Mouse (Mus musculus) MEL (cell line): Measurements from ENCODE around the gene Slc12a4. TPM values are rescaled to one million over a fixed set of nuclear protein-coding genes. Genes with fewer than 3 reads are reported as not detected.

Experiments
- DNase-seq: peaks from one replicate; pipeline ENCODE4 v3.0.0; 2011; ENCODE audit warnings: low read depth, low spot score
- H3K27ac ChIP-seq: 2 replicates; pipeline ENCODE4 v1.5.1; 2012; ENCODE audit warnings: low read depth, mild to moderate bottlenecking, control low read depth, low read length, moderate library complexity; ENCODE audit not compliant: control insufficient read depth
- H3K27me3 ChIP-seq, 2 experiments: fragments of 150-350 bp in 1 of 2; sonication (generic) in 1 of 2; 2 replicates each; pipeline ENCODE4 v1.6.1; 2012; ENCODE audit warnings: low read length in 2 of 2, mild to moderate bottlenecking in 2 of 2, improper control_type of control experiment in 1 of 2, moderate library complexity in 1 of 2; ENCODE audit not compliant: insufficient read depth in 2 of 2, control insufficient read depth in 1 of 2
- H3K36me3 ChIP-seq, 2 experiments: 2 replicates each; pipeline ENCODE4 v1.6.1; 2012 to 2014; ENCODE audit warnings: low read length in 2 of 2, improper control_type of control experiment in 1 of 2, inconsistent platforms in 1 of 2, mild to moderate bottlenecking in 1 of 2; ENCODE audit not compliant: insufficient read depth in 2 of 2, control insufficient read depth in 1 of 2
- H3K4me1 ChIP-seq, 2 experiments: fragments of 150-350 bp in 1 of 2; sonication (generic) in 1 of 2; 2 replicates each; pipeline ENCODE4 v1.6.1; 2012; ENCODE audit warnings: low read length in 2 of 2, improper control_type of control experiment in 1 of 2, mild to moderate bottlenecking in 1 of 2; ENCODE audit not compliant: insufficient read depth in 2 of 2, control insufficient read depth in 1 of 2
- H3K4me3 ChIP-seq, 2 experiments: fragments of 150-350 bp in 1 of 2; sonication (generic) in 1 of 2; 2 replicates each; pipeline ENCODE4 v1.5.1; 2012; ENCODE audit warnings: low read depth in 2 of 2, low read length in 2 of 2, mild to moderate bottlenecking in 2 of 2, moderate library complexity in 2 of 2, control low read depth in 1 of 2, improper control_type of control experiment in 1 of 2; ENCODE audit not compliant: control insufficient read depth in 1 of 2, insufficient read depth in 1 of 2
- H3K79me2 ChIP-seq: 2 replicates; pipeline ENCODE4 v1.6.1; 2012; ENCODE audit warnings: mild to moderate bottlenecking, low read length, moderate library complexity; ENCODE audit not compliant: control insufficient read depth, poor library complexity, insufficient read depth
- H3K9ac ChIP-seq: 2 replicates; pipeline ENCODE4 v1.6.1; 2012; ENCODE audit warnings: low read depth, mild to moderate bottlenecking, control low read depth, low read length, moderate library complexity; ENCODE audit not compliant: control insufficient read depth, poor library complexity, severe bottlenecking
- H3K9me3 ChIP-seq: fragments of 150-350 bp; sonication (generic); replicated peaks from 2 replicates; pipeline ENCODE4 v1.6.1; 2012; ENCODE audit warnings: mild to moderate bottlenecking, low read length, improper control_type of control experiment, moderate library complexity; ENCODE audit not compliant: insufficient read depth
- CHD1 ChIP-seq: IDR thresholded peaks from 2 replicates; pipeline ENCODE4 v1.6.1; 2012; ENCODE audit warnings: low read depth, mild to moderate bottlenecking, inconsistent platforms, low read length, improper control_type of control experiment
- CTCF ChIP-seq, 3 experiments: IDR thresholded peaks in 2 of 3; conservative IDR thresholded peaks in 1 of 3; 2 replicates each; pipeline ENCODE4 v1.5.1; 2011 to 2012; ENCODE audit warnings: low read length in 3 of 3, low read depth in 2 of 3, mild to moderate bottlenecking in 2 of 3, improper control_type of control experiment in 1 of 3, inconsistent platforms in 1 of 3, mixed read lengths in 1 of 3, moderate library complexity in 1 of 3; ENCODE audit not compliant: control insufficient read depth in 1 of 3, insufficient read depth in 1 of 3, poor library complexity in 1 of 3, severe bottlenecking in 1 of 3
- ELF1 ChIP-seq: IDR thresholded peaks from 2 replicates; pipeline ENCODE4 v1.6.1; 2014; ENCODE audit warnings: low read depth, mild to moderate bottlenecking, inconsistent platforms, low read length, improper control_type of control experiment, moderate library complexity
- EP300 ChIP-seq, 2 experiments: IDR thresholded peaks; 2 replicates each; pipeline ENCODE4 v1.6.1; 2011; ENCODE audit warnings: improper control_type of control experiment in 2 of 2, low read length in 2 of 2, low read depth in 1 of 2, mild to moderate bottlenecking in 1 of 2
- ETS1 ChIP-seq: IDR thresholded peaks from 2 replicates; pipeline ENCODE4 v1.6.1; 2012; ENCODE audit warnings: low read depth, mild to moderate bottlenecking, inconsistent platforms, low read length, improper control_type of control experiment, moderate library complexity
- GATA1 ChIP-seq: IDR thresholded peaks from 2 replicates; pipeline ENCODE4 v1.6.1; 2011; ENCODE audit warnings: low read depth, low read length, improper control_type of control experiment
- HCFC1 ChIP-seq: IDR thresholded peaks from 2 replicates; pipeline ENCODE4 v1.6.1; 2012; ENCODE audit warnings: low read depth, mild to moderate bottlenecking, inconsistent platforms, low read length, improper control_type of control experiment, moderate library complexity
- KAT2A ChIP-seq: conservative IDR thresholded peaks from 2 replicates; pipeline ENCODE4 v1.6.1; 2012; ENCODE audit warnings: low read depth, low read length, improper control_type of control experiment, inconsistent platforms
- MAFK ChIP-seq: IDR thresholded peaks from 2 replicates; pipeline ENCODE4 v1.6.1; 2011; ENCODE audit warnings: low read depth, mild to moderate bottlenecking, low read length, improper control_type of control experiment, borderline replicate concordance
- MAX ChIP-seq: IDR thresholded peaks from 2 replicates; pipeline ENCODE4 v1.6.1; 2011; ENCODE audit warnings: low read length, improper control_type of control experiment
- MEF2A ChIP-seq: IDR thresholded peaks from 2 replicates; pipeline ENCODE4 v1.6.1; 2014; ENCODE audit warnings: low read depth, mild to moderate bottlenecking, inconsistent platforms, low read length, improper control_type of control experiment; ENCODE audit not compliant: poor library complexity, insufficient replicate concordance, severe bottlenecking; ENCODE audit errors: extremely low read depth
- MYB ChIP-seq: IDR thresholded peaks from 2 replicates; pipeline ENCODE4 v1.6.1; 2011; ENCODE audit warnings: mild to moderate bottlenecking, low read depth, low read length, improper control_type of control experiment
- MYC ChIP-seq: IDR thresholded peaks from 2 replicates; pipeline ENCODE4 v1.6.1; 2011; ENCODE audit warnings: low read depth, mild to moderate bottlenecking, low read length, improper control_type of control experiment, moderate library complexity
- NELFE ChIP-seq: IDR thresholded peaks from 2 replicates; pipeline ENCODE4 v1.6.1; 2011; ENCODE audit warnings: low read depth, low read length, improper control_type of control experiment
- POLR2A ChIP-seq, 2 experiments: IDR thresholded peaks; 2 replicates each; pipeline ENCODE4 v1.6.1; 2011 to 2012; ENCODE audit warnings: low read length in 2 of 2, mild to moderate bottlenecking in 2 of 2, control low read depth in 1 of 2, improper control_type of control experiment in 1 of 2, low read depth in 1 of 2, moderate library complexity in 1 of 2; ENCODE audit not compliant: control insufficient read depth in 1 of 2, insufficient read depth in 1 of 2, poor library complexity in 1 of 2
- POLR2AphosphoS5 ChIP-seq: IDR thresholded peaks from 2 replicates; pipeline ENCODE4 v1.6.1; 2012; ENCODE audit warnings: low read depth, borderline replicate concordance, mild to moderate bottlenecking, inconsistent platforms, low read length, moderate library complexity, mixed read lengths
- RAD21 ChIP-seq: IDR thresholded peaks from 2 replicates; pipeline ENCODE4 v1.6.1; 2011; ENCODE audit warnings: mild to moderate bottlenecking, low read depth, low read length, improper control_type of control experiment
- RCOR1 ChIP-seq: IDR thresholded peaks from 2 replicates; pipeline ENCODE4 v1.6.1; 2012; ENCODE audit warnings: low read depth, mild to moderate bottlenecking, inconsistent platforms, low read length, improper control_type of control experiment
- SMC3 ChIP-seq: IDR thresholded peaks from 2 replicates; pipeline ENCODE4 v1.6.1; 2011; ENCODE audit warnings: low read depth, low read length, improper control_type of control experiment
- TCF12 ChIP-seq: IDR thresholded peaks from 2 replicates; pipeline ENCODE4 v1.6.1; 2014; ENCODE audit warnings: low read depth, mild to moderate bottlenecking, inconsistent platforms, low read length, improper control_type of control experiment, moderate library complexity
- UBTF ChIP-seq: IDR thresholded peaks from 2 replicates; pipeline ENCODE4 v1.6.1; 2012; ENCODE audit warnings: low read depth, mild to moderate bottlenecking, inconsistent platforms, low read length, improper control_type of control experiment, moderate library complexity, borderline replicate concordance; ENCODE audit not compliant: insufficient read depth
- USF1 ChIP-seq: IDR thresholded peaks from 2 replicates; pipeline ENCODE4 v1.6.1; 2014; ENCODE audit warnings: low read depth, mild to moderate bottlenecking, inconsistent platforms, low read length, improper control_type of control experiment, moderate library complexity
- USF2 ChIP-seq, 2 experiments: IDR thresholded peaks; 2 replicates each; pipeline ENCODE4 v1.6.1; 2011 to 2012; ENCODE audit warnings: improper control_type of control experiment in 2 of 2, low read length in 2 of 2, borderline replicate concordance in 1 of 2, inconsistent platforms in 1 of 2, low read depth in 1 of 2, mild to moderate bottlenecking in 1 of 2; ENCODE audit not compliant: insufficient read depth in 1 of 2
- ZC3H11A ChIP-seq: IDR thresholded peaks from 2 replicates; pipeline ENCODE4 v1.6.1; 2012; ENCODE audit warnings: low read depth, mild to moderate bottlenecking, inconsistent platforms, low read length, improper control_type of control experiment
- ZKSCAN1 ChIP-seq: IDR thresholded peaks from 2 replicates; pipeline ENCODE4 v1.6.1; 2012; ENCODE audit warnings: low read depth, mild to moderate bottlenecking, inconsistent platforms, low read length, improper control_type of control experiment, moderate library complexity
- ZMIZ1 ChIP-seq: IDR thresholded peaks from 2 replicates; pipeline ENCODE4 v1.6.1; 2012; ENCODE audit warnings: low read depth, mild to moderate bottlenecking, inconsistent platforms, low read length, improper control_type of control experiment, moderate library complexity
- ZNF384 ChIP-seq: IDR thresholded peaks from 2 replicates; pipeline ENCODE4 v1.6.1; 2012; ENCODE audit warnings: low read depth, mild to moderate bottlenecking, inconsistent platforms, low read length, improper control_type of control experiment
- polyA plus RNA-seq, 2 experiments: library from polyadenylated mRNA; stranded (reverse) in 1 of 2; unstranded in 1 of 2; fragments of >175 nt in 1 of 2; fragments of >200 nt in 1 of 2; gene quantifications; 2 replicates each; pipeline versions ENCODE4 v1.2.1 to v1.2.4; 2012; ENCODE audit warnings: low replicate concordance in 2 of 2, low read depth in 1 of 2; ENCODE audit not compliant: insufficient read length in 2 of 2, insufficient read depth in 1 of 2, missing spikeins in 1 of 2
- total RNA-seq: library from RNA; depleted of rRNA; stranded (reverse); fragments of 300-350 nt; gene quantifications from 2 replicates; pipeline ENCODE4 v1.2.3, GENCODE M21; 2012

The Slc12a4 gene
- total and polyA plus RNA-seq, 3 experiments: 25.6 to 32.3 TPM; not detected in 1

DNA sequence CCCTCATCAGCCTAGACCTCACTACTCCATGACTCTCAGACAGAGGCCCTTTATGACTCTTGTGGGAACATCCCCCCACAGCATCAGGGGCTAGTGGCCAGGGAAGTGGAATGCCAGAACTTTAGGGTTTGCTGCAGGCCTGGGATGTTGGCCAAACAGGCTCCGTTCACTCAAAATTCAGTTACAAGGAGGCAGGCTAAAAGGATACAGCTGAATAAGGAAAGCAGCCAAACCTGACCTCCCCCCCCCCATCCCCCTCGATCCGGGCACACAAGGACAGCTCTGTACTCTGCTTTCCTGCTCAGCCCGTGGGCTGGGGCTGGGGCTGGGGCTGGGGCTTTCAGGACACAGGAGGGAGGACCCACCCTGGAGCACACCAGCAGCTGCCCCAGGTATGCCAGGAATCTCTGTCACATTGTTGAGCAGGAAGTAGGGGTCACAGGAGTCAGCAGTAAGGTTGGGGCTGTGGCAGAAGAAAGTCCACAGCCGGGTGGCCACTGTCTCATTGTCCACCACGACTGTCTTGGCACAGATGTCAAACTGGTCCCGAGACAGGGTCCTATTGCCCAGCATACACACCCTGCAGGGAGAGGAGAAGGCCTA is 14.7 kb downstream of the Slc12a4 start:
- Histone ChIP-seq H3K4me1 (no peaks in the 10 kb centered on the region), H3K9me3 (no peaks in the 10 kb centered on the region), H3K27ac (no peak overlapping the region), H3K9ac (no peak overlapping the region), H3K79me2 (no peaks in the 10 kb centered on the region), H3K4me3 (no peak overlapping the region), H3K36me3 (peaks cover 2 to 4% of the 10 kb centered on the region in 2 experiments), H3K27me3 (no peaks in the 10 kb centered on the region)
- DNase-seq: no peak
- TF ChIP-seq MYB: no peak
- TF ChIP-seq USF2 (IDR thresholded peaks at IDR 0.05; ENCODE audit: borderline replicate concordance in 1 of 2, insufficient read depth in 1 of 2, low read depth in 1 of 2, low read length in 2 of 2): no peak
- no peak for TF ChIP-seq GATA1

DNA sequence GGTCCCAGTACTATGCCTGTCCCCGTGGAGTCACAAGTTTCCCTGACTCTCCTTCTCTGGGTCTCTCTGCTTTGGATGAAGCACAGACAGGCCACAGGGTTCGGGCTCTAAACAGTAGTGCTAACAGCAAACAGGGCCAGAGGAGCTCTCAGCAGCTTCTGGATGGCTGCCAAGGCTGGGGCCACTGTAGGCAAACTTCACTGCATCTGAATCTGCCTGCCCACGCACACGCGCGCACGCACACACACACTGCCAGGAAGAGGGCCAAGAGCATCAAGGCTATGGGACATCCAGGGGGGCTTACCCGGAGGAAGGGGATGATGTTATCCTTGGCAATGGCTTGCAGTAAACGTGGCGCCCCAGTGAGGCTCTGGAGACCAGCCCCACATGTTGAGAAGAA is 16.5 kb downstream of the Slc12a4 start:
- peak; percentile 64 for DNase-seq
- H3K9ac ChIP-seq: no peak overlapping the region

DNA sequence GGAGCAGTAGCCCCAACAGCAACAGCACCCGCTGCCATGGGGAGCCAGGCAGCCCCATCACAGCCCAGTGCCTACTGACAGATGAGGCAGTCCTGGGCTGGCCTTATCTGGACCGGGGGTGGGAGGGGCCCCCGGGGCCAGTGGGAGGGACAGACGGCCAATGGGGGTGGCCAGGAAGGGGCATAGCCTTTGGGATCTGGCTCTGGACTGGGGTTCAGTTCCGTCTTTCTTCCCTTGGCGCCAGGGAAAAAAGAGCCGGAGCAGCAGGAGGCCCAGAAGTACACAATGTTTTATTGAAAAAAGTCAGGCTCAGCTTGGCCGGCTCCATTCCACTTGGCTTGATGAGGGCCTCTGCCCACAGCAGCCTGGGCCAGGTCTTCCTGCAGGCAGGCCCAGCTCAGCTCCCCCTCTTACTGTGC is 22.6 kb downstream of the Slc12a4 start, which contains the start of gene Lcat:
Gene Lcat, minus strand, starts transcription at position 62 of the 419 bp plus-strand sequence.
- TF ChIP-seq CHD1: no peak
- TF ChIP-seq ELF1: no peak
- no peak for TF ChIP-seq ZC3H11A
- TF ChIP-seq ZKSCAN1: no peak
- no peak for TF ChIP-seq NELFE
- TF ChIP-seq ETS1: no peak
- no peak for TF ChIP-seq POLR2A (IDR thresholded peaks at IDR 0.05; ENCODE audit: control insufficient read depth in 1 of 2, insufficient read depth in 1 of 2, low read depth in 1 of 2, low read length in 2 of 2, poor library complexity in 1 of 2)
- no peak for TF ChIP-seq USF2 (IDR thresholded peaks at IDR 0.05; ENCODE audit: borderline replicate concordance in 1 of 2, insufficient read depth in 1 of 2, low read depth in 1 of 2, low read length in 2 of 2)
- TF ChIP-seq KAT2A: no peak
- no peak for TF ChIP-seq UBTF
- TF ChIP-seq RCOR1: no peak
- TF ChIP-seq CTCF (IDR thresholded peaks at IDR 0.05 in 2 of 3, conservative IDR thresholded peaks at IDR 0.05 in 1 of 3; ENCODE audit: control insufficient read depth in 1 of 3, insufficient read depth in 1 of 3, low read depth in 2 of 3, low read length in 3 of 3, poor library complexity in 1 of 3, severe bottlenecking in 1 of 3): no peak
- TF ChIP-seq EP300 (IDR thresholded peaks at IDR 0.05; ENCODE audit: low read depth in 1 of 2, low read length in 2 of 2): no peak
- no peak for TF ChIP-seq RAD21
- no peak for TF ChIP-seq MAFK
- TF ChIP-seq MAX: no peak
- no peak for TF ChIP-seq TCF12
- H3K4me3 ChIP-seq: no peak within 1 kb of the TSS

More for the DNA sequence above, 16.5 kb downstream of the Slc12a4 start:
- Histone ChIP-seq H3K27me3 (no peaks in the 10 kb centered on the region), H3K4me1 (no peaks in the 10 kb centered on the region), H3K27ac (no peak overlapping the region), H3K9me3 (no peaks in the 10 kb centered on the region), H3K4me3 (no peak overlapping the region), H3K36me3 (peaks cover 2% of the 10 kb centered on the region in 2 experiments), H3K79me2 (no peaks in the 10 kb centered on the region)
- no peak for TF ChIP-seq ZC3H11A
- TF ChIP-seq CHD1: no peak
- TF ChIP-seq TCF12: no peak
- no peak for TF ChIP-seq MAFK
- TF ChIP-seq MYC: no peak
- no peak for TF ChIP-seq SMC3
- TF ChIP-seq USF1: no peak
- no peak for TF ChIP-seq ZNF384
- TF ChIP-seq HCFC1: no peak
- no peak for TF ChIP-seq NELFE
- TF ChIP-seq CTCF (IDR thresholded peaks at IDR 0.05 in 2 of 3, conservative IDR thresholded peaks at IDR 0.05 in 1 of 3; ENCODE audit: control insufficient read depth in 1 of 3, insufficient read depth in 1 of 3, low read depth in 2 of 3, low read length in 3 of 3, poor library complexity in 1 of 3, severe bottlenecking in 1 of 3): no peak
- no peak for TF ChIP-seq ZMIZ1
- no peak for TF ChIP-seq RCOR1
- no peak for TF ChIP-seq MEF2A
- TF ChIP-seq POLR2AphosphoS5: no peak
- TF ChIP-seq USF2 (IDR thresholded peaks at IDR 0.05; ENCODE audit: borderline replicate concordance in 1 of 2, insufficient read depth in 1 of 2, low read depth in 1 of 2, low read length in 2 of 2): no peak

More for the DNA sequence above, 22.6 kb downstream of the Slc12a4 start, which contains the start of gene Lcat:
- Histone ChIP-seq H3K9ac (no peak within 1 kb of the TSS), H3K27me3 (no peaks in the 10 kb centered on the region), H3K79me2 (no peaks in the 10 kb centered on the region), H3K36me3 (peaks cover 0 to 6% of the 10 kb centered on the region in 2 experiments; a peak in 3 of 4 replicates), H3K27ac (no peak within 1 kb of the TSS), H3K4me1 (no peaks in the 10 kb centered on the region), H3K9me3 (no peaks in the 10 kb centered on the region)
- DNase-seq: no peak
